Mouse (Mus musculus) kidney, postnatal 14 days (tissue): ENCODE data around the gene Pde4a.
A peak's percentile ranks its signal among the peaks of the same experiment; 100 is the strongest.
"Not testable (repeated sequence)": the region's sequence is repeated elsewhere in the genome, so short reads cannot be mapped to it uniquely, and the experiment has no call there.

Experiments used
- DNase-seq: peaks from one replicate; pipeline ENCODE4 v3.0.0; 2022; ENCODE audit warnings: mixed read lengths

The Pde4a gene

DNA sequence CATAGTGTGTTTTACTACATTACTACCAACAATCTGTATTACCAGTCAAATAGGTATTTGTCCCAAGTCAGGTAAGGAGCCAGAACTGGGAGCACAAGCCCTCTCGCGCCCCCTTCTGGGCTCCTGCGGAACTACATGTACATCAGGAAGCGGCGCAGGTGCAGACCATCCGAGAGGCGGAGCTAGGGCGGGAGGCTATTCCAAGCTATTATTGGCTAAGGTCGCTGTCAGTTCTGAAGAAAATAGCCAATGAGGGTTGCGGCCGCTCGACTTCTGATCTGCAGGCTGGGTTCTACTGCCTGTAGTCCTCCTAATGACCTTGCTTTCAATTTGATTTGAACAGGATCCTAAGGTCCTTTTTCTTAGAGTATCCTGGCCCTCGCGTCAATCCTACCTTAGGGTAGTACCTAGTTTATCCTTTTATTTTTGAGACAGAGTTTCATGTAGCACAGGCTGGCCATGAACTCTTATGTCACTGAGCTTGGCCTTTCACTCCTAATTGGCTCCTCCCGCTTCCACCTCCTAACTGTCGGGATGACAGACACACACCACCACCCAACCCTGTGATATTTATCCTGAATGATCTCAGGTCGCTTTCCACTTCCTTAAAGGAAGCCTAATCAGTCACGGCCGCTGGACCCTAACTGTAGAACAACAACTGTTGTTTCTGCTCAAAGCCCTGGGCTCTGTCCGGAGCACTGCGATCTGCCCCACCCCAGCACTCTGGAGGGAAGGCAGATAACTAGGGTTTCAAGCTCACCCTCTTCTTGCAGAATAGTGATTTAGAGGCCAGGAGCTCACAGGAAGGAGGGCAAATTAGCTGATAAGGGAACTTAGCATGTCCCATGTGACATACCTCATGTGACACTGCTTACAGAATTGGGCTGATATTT, 55.2 kb downstream of the Pde4a start:
- DNase-seq = peak; percentile 96

DNA sequence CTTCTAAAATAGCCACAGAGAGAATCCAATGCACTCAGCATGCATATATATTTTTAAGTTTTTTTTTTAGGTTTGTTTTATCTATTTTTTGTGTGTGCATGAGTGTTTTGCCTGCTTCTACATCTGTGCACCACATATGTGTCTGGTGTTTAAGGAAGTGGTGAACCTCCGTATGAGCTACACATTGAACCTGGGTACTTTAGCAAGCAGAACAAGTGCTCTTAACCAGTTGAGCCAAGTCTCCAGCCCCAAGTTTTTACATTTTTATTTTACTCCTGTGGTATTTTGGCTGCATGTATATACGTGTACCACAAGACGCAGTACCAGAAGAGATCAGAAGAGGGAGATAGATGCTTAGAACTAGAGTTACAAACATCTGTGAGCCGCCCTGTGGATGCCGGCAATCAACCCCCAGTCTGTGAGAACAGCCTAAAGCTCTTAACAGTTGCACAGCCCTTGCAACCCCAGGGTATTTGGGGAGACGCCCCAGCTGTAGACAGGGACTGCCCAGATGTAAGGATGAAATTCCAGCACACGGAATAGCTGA, 55.9 kb downstream of the Pde4a start:
- DNase-seq = peak; percentile 66

DNA sequence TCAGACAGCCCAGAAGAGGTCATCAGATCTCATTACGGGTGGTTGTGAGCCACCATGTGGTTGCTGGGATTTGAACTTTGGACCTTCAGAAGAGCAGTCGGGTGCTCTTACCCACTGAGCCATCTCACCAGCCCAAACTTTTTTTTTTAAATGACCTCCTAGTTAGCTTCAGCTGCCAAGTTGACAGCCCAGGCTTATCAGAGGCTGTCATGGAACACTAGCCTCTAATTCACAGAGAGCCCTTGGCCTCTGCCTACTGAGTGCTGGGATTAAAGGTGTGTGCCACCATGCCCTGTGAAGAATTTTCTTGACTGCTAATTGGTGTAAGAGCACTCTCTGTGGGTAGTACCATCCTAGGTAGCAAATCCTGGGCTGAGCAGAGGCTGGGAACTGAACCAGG, 58.0 kb downstream of the Pde4a start:
- DNase-seq = not testable (repeated sequence)

DNA sequence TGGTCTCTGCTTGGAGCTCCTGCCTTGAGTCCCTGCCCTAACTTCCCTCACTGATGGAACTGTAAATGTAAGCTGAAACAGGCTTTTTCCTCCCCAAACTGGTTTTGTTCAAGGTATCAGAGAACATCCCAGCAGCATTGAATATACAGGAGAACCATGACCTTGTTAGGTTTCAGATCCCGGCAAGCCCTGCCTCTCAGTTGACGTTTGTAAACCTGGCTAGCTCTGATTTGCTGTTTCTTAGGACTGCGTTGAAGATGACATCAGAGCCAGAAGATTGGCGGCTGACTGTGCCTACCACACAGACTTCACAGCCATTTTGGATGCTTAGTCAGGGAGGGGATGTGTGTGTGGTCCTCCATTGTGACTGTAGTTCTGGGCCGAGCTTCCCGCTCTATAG, 58.4 kb downstream of the Pde4a start:
- DNase-seq = no peak

DNA sequence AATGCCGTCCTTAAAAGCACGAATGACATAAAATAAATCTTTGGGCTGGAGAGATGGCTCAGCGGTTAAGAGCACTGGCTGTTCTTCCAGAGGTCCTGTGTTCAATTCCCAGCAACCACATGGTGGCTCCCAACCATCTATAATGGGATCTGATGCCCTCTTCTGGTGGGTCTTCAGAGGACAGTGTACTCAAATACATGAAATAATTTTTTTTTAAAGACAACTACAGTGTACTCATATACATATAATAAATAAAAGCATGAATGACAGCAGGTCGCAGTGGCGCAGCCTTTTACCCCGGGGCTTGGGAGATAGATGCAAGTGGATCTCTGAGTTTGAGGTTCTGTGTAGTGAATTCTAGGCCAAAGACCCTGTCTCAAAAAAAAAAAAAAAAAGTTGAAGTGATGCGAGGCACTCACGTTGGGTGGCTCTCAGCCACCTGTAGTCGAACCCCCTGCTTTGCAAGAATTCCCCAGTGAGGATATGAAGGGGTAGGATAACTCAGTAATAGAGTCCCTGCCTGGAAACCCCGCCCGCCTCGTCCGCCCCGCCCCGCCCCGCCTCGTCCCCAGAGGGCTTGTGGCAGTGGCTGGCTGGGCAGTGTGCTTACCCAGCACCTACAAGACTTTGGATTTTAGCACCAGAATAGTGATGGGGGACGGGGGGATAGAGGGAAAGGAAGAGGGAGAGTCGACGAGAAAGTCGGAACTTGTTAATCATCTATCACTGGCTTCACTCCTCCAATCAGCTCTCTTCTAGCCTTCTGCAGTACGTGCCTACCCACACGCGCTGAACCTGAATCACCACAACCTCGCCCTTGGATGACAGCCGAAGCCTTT, 59.3 kb downstream of the Pde4a start:
- DNase-seq = peak; percentile 70

DNA sequence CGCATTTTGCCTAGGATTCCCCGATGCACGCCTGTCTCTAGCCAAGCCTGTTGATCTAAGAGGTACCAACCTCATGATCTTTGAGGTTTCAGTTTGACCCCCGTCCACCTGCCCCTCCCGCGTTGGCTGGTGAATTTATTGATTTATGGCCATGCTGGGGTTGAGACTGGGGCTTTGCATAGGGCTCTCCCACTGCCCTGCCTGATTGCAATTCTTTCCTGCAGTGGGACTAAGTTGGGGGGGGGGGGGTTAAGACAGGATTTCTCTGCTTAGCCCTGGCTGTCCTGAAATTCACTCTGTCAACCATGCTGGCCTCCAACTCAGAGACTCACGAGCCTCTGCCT, 59.9 kb downstream of the Pde4a start:
- DNase-seq = no peak

DNA sequence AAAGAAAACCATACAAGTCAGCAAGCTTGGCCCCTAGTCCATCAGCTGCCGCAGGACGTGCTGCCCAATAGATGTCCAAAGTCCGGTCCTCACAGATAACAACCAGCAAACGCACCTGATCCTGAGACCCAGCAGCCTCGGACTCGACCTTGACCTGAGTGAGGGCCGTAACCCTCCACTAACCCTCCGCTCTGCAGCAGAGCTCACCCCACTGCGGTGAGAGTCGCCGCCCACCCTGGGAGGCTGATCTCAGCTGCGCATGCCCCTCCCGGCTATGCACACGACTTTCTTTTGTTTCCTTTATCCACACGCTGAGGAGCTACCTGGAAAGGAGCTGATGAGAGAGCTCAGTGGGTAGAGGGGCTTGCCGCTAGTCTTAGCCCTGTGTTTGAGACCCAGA, 61.8 kb downstream of the Pde4a start:
- DNase-seq = no peak

DNA sequence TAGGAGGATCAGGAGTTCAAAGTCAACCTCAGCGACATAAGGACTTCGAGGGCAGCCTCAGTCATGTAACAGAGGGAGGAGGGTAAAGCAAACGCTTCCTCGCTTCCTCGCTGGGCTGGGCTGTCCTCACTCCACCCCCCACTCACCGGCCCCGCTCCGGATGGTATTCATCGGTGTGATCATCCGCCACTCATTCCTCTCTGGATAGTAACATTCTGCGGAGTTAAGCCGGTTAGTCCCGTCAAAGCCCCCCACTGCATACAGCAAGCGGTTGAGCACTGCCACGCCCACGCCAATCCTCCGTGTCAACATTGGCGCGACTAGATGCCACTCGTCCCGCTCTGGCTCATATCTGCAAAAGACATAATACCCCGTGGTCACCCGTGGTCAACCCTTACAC, 66.0 kb downstream of the Pde4a start:
- no peak for DNase-seq

DNA sequence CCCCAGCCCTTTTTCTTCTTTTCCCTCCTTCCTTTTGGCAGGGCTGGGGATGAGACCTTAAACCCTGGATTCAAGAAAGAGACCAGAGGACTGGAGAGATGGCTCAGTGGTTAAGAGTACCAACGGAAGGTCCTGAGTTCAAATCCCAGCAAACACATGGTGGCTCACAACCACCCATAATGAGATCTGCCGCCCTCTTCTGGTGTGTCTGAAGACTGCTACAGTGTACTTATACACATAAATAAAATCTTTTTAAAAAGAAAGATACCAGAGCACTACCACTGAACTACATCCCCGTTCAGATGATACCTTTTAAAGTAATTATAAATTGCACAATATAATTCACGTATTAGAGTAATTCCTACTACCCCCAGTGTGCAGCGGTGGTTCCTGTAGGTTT, 67.4 kb downstream of the Pde4a start:
- no peak for DNase-seq

DNA sequence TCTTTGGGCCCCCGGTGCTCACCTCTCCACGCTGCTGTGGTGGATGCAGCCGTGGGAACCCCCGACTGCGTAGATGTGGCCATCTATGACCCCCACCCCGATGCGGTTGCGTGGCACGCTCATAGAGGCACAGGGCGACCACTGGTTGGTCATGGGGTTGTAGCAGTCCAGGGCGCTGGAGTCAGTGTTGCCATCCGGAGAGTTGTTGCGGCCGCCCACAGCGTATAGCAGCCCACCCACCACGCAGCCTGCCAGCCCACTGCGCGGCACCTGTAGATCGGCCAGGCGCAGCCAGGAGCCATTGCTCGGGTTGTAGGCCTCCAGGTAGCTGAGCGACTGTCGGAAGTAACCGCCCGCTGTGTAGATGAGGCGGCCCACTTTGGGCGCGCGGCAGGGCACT, 67.9 kb downstream of the Pde4a start:
- no peak for DNase-seq

DNA sequence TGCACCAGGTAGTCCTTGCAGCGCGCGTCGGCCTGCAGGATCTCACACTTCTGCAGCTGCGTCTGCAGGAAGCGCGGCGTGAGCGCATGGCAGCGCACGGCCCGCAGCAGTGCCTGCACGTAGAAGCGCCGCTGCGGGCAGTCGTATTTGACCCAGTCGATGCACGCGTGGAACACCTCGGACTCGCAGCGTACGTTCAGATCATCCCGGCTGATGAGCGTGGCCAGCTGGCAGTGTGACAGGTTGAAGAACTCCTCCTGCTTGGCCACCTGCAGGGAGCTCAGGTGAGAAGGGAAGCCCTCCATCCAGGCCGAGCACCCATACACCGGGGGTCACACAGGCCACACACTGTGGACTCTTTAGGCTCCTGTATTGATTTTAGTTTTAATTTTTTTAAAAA, 68.3 kb downstream of the Pde4a start:
- no peak for DNase-seq

DNA sequence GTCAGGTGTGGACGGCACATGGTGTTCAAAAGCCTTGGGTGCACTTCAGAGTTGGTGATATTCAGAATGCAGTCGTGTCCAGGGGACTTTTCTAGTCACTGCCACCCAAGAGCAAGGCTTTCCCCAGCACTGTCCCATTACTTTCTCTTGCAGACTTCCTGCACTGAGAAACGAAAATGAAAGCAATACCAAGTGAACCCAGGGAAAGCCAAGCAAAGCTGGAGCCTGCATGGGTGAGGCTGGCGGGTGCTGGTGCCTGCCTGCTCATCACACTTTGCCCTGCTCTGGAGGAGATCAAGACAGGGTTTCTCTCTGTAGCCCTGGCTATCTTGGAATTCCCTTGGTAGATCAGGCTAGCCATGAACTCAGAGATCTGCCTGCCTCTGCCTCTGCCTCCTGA, 69.8 kb downstream of the Pde4a start:
- no peak for DNase-seq

DNA sequence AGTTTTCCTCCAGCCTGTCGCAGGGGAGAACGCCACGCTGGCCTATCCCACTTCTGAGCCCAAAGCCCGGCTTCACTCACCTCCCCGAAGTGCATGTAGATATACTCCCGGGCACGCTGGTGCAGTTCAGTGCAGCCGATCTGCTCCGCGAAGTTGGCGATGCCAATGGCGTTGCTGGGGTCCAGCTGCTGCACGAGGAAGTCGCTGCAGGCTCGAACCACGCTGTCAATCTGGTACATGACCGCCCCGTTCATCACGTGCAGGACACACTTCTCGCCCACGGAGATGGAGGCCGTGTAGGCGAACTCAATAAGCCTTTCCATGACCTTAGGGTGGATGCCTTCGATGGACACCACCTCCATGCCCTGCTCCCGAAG, 71.5 kb downstream of the Pde4a start:
- DNase-seq = no peak

DNA sequence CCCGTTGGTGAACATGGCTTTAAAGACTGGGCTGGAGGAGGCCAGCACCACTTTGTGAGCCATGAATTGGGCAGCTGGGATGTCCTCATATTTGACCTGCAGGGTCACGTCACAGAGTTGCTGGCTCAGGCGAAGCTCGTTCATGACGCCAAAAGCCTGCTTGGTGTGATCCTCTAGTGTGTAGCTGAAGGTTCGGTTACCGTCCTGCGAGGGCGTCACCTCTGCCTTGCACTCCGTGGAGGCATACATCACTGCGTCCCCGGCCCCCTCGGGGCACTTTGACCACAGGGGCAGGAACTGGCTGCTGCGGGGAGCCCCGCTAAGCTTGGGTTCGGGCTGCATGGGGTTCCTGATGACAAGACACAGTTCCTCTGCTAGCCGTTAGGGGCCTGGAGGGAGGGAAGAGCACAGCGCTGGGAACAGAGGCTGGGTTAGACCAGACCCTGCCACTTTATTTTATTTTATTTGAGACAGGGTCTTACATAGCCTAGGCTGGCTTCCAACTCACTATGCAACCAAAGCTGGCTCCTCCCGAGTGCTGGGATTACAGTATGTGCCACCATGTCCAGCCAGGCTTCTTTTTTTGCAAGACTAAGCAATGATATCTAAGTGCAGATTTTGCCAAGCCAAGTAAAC, 72.0 kb downstream of the Pde4a start:
- DNase-seq = peak; percentile 25

DNA sequence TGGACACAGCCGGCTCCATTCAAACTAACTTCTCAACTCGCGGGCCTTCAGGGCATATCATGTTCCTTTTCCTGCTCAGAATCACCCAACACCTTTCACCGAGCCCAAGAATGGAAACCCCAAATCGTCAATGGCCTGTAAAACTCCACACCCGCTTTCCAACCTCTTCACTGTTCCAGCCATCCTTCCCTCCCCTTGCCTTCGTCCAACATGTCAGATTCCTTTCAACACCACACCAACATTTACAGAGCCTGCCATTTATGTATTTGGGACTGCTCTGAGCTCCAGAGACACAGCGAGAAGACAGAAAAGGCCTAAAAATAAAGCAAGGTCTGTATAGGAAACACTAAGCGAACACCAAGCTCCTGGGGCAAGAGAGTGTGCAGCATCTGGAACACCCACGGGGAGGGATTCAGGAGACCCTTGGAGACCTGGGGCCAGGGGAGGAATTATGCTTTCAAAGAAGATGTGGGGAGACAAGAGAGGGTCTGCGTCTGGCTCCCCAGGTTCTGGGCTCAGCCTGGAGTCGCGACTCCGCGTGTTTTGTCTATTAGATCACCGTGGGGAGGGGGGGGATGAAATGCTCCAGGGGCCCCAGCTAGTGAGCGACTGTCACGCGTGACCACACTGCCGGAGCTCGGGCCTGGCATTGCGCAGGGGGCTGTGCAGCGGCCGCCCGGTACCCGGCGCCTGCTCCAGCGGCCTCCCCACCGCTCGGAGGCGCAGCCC, 72.7 kb downstream of the Pde4a start:
- peak; percentile 35 for DNase-seq

DNA sequence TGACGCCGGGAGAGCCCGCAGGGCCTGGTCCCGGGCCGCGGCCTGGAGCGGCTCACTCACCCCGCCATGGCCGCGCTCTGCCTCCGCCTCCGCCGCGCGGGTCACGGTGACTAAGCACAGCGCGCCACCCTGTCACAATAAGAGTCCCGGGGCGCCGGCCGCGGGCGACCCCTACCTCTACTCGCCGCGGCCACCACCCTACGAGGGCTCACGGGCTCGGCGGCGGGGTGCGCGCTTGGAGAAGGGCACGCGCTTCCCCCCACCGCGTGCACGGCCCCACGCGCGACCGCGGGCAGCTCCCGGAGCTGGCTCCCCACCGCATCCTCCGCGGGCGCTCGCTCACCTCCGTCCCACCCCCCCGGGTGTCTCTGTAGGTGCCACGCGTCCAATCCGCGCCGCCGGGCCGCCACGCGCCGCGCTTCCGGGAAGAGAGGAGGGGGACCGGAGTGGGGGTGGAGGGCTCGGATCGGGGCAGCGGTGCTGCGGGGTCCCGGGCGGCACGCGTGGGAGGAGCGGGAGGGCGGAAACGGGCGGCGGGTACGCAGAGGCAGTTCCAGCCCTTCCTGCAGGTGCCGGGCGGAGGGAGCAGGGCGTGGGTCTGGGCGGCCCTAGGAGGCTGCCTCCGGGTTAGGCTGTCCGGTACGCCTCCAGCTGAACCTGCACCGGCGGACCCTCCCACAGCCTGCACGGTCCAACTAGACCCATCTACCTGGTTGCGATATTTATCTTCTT, 73.4 kb downstream of the Pde4a start, which contains the start of gene Keap1:
TSS of gene Keap1 (minus strand) at position 629 of the 732 bp plus-strand sequence.
- peak; percentile 90 for DNase-seq

DNA sequence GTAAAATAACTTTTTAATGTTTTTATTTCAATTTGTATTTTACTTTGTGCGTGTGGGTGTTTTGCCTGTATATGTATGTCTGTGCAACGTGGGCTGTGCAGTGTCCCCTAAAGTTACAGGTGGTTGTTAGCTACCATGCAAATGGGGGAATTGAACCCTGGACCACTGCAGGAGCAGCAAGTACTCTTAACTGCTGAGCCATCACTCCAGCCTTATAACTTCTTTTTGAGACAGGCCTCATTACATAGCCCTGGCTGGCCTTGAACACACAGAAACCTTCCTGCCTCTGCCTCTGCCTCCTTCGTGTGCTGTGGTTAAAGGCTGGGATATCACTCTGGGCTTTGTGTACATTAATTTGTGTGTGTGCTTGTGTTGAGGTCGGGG, 73.9 kb downstream of the Pde4a start:
- no peak for DNase-seq

DNA sequence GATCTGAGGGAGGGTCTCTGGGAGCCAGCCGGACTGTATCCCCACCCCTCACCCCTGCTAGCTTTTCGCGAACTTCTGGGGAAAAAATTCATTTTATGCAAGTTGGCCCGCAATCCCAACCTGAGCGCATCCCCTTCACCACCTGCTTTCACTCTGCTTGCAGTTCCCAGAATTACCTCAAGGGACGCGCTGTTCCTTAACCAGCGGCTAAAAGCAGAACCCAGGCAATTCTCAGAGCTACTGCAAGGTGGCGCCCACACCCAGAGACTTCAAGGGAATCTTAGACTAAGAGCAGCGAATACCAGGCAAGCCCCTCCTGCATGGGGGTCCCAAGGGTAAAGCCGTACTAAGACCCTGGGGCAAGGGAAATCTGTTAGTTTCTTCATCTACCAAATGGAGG, 75.8 kb downstream of the Pde4a start:
- peak; percentile 87 for DNase-seq

DNA sequence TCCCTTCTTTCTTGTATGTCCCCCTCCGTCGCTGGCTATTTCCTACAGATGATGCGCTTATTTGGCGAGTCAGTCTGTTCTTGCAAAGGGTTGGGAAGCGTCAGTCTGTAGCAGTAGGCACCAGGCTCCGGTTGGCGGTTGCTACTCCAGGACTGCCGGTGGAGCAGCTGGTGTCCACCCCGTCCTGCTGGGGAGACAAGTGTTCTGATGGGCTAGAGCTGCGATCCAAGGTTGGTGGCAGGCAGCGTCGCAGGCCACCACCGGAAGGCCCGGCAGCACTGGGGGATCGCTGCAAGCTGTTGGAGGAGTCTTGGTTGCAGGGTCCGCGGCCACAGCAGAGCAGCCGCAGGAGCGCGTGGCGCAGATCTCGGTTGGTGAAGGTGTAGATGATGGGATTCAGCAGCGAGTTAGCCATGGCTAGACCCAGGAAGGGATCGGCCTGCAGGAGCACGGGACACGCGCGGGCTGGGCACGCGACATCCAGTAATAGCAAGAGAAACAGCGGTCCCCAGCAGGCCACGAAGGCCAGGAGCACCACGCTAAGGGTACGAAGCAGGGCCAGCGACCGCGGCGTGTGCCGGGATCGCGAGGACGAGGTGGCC, 78.4 kb downstream of the Pde4a start:
- DNase-seq = no peak

DNA sequence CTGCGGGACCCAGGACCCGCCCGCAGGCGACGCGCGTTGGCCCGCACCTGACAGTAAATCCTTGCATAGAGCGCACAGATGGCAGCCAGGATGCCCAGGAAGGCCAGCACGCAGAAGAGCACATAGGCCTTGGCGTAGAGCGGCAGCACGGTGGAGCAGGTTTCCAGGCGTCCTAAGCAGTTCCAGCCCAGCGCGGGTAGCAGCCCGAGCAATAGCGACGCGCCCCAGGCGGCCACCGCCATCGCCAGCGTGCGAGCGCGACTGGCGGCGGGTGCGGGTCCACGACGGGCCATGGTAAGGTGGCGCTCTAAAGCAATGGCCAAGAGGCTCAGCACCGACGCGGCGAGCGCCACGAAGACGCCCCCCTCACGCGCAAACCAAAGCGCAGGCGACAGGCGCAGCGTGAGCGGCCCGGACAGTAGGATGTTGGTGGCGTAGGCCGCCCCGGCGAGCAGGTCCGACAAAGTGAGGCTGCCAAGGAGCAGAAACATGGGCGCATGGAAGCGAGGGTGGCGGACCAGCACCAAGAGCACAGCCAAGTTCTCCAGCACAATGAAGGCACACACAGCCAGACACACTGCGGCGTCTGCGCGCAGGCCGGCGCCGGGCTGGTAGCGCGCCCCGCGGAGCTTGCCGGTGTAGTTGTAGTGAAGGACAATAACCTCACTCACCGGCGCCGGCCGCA, 79.1 kb downstream of the Pde4a start:
- DNase-seq = no peak

DNA sequence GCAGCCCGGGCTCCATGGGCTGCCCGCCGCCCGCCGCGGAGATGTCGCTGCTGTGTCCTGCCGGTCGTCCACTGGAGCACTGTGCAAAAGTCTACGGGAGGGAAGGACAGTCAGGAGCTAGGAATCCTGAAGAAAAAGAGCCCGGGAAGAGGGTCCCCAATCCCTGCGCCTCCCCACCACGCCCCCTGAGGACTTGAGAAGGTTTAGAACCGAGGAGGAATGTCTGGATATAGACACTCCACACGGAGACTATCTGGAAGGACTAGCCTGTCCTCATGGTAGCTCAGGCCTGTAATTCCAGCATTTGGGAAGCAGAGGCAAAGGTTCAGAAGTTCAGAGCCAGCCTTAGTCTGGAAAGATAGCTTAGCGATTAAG, 79.6 kb downstream of the Pde4a start:
- no peak for DNase-seq
